Comparison of ENCODE assay signal across 7 mouse cellular contexts in the genomic region with DNA sequence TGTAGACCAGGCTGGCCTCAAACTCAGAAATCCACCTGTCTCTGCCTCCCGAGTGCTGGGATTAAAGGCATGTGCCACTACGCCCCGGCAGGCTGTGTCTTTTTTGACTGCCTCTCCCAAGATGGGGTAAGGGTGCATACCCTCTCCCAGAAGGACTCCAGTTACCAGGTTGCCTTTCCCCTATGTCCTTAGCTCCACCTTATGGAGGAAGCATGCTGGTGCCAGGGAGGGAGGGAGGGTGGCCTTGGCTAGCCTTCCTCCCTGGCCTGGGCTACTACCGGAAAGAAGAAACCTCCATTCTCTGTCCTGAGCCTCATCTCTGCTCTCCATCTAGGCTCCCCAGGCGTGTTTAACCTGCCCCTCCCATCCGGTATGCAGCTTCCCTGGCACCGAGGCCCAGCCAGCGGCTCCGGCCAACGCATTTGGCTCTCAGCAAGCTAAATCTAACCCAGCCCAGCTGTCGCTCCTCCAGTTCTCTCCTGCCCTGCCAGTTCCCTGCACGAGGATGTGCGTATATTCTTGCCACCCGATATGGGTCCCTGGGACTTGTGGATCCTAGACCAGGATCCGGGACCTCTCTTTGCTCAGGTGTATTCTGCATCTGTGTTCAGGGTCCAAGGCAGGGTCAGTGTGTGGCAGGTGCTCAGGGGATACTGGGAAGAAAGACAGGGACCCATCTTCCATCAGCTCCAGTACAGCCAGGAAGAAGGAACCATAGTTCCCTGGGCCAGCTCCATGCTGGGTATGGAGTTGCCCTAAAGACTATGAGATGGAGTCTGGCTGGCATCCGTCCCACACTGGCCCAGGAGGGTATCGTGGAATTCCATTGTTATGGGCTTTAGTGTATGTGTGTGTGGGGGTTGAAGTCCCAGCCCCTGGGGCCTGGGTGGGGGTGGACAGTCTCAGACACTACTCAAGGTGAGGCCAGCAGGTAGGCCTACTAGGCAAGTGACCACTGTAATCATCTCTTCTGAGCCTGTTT. TPM values are rescaled to one million over a fixed set of nuclear protein-coding genes. Genes with fewer than 3 reads are reported as not detected.
DNase-seq lines count a peak whose midpoint lies in the region; TF ChIP-seq lines count a peak whose summit lies in the region.

No protein-coding gene starts in this region.

- peak; percentile 12 for TF ChIP-seq CTCF in ES-Bruce4 (IDR thresholded peaks at IDR 0.05; ENCODE audit: low read depth, low read length)

- no peak overlapping the region for H3K4me3 ChIP-seq in ES-Bruce4 (ENCODE audit: low read depth, low read length)
- no peak overlapping the region for H3K4me3 ChIP-seq in forebrain, embryonic 10.5 days

- intact Hi-C loops in heart, postnatal 10 days (cut with DNase I), result no loop called here
- intact Hi-C loops in left cerebral cortex, postnatal 4 days (cut with DNase I), result no loop called here

- H3K9ac ChIP-seq in ES-Bruce4 (ENCODE audit: low read depth, poor library complexity, severe bottlenecking), result no peak overlapping the region

- no peak for TF ChIP-seq EP300 in ES-Bruce4 (IDR thresholded peaks at IDR 0.05; ENCODE audit: insufficient read depth, low read depth, low read length)

- no peak for TF ChIP-seq POLR2A in ES-Bruce4 (IDR thresholded peaks at IDR 0.05; ENCODE audit: insufficient read depth, low read length)

- H3K9me3 ChIP-seq in ES-Bruce4 (replicated peaks; ENCODE audit: control insufficient read depth, insufficient read depth, low read length, poor library complexity, severe bottlenecking), result no peaks in the 10 kb centered on the region
- no peaks in the 10 kb centered on the region for H3K9me3 ChIP-seq in forebrain, embryonic 10.5 days

- no peaks in the 10 kb centered on the region for H3K36me3 ChIP-seq in ES-Bruce4 (ENCODE audit: control insufficient read depth, insufficient read depth, low read length, poor library complexity, severe bottlenecking)
- H3K36me3 ChIP-seq in forebrain, embryonic 10.5 days (replicated peaks), result no peaks in the 10 kb centered on the region

- H3K27me3 ChIP-seq in ES-Bruce4 (ENCODE audit: control insufficient read depth, insufficient read depth, low read length, poor library complexity, severe bottlenecking), result no peaks in the 10 kb centered on the region
- 0 out of 2 replicates have a peak, but pooled peaks cover 5% of the 10 kb centered on the region for H3K27me3 ChIP-seq in forebrain, embryonic 10.5 days (ENCODE audit: poor library complexity, severe bottlenecking)

- no peak overlapping the region for H3K27ac ChIP-seq in ES-Bruce4 (ENCODE audit: insufficient read depth, low read length)
- peak overlapping the region; percentile 53; the same call in 1 of the 2 replicates for H3K27ac ChIP-seq in forebrain, embryonic 10.5 days

- DNase-seq in 3134 (ENCODE audit: extremely low read depth, insufficient read length, low spot score), result peak; percentile 86
- no peak for DNase-seq in forebrain, embryonic 10.5 days (ENCODE audit: extremely low spot score, low spot score)
- peak; percentile 81 to 83 for DNase-seq in heart, postnatal 10 days
- peak; percentile 93 for DNase-seq in left cerebral cortex, postnatal 4 days
- peak; percentile 82 for DNase-seq in telencephalon, adult 2 months (ENCODE audit: low read depth, low spot score)
- DNase-seq in spleen, postnatal 10 days (ENCODE audit: low spot score in 2 of 2), result no peak

- H3K4me1 ChIP-seq in ES-Bruce4 (ENCODE audit: control insufficient read depth, insufficient read depth, low read length), result peaks cover 9% of the 10 kb centered on the region
- H3K4me1 ChIP-seq in forebrain, embryonic 10.5 days, result peaks cover 50% of the 10 kb centered on the region

- WGBS in forebrain, embryonic 10.5 days, result 68% methylated on average over 17 of the region's 17 CpGs

RNA-seq across cellular contexts. Expression of a gene that starts 4.9 kb away (rescaled TPM):
- 18.0 and 18.9 TPM in 2 replicates for polyA plus RNA-seq in ES-Bruce4 (2011; ENCODE audit: insufficient read depth, insufficient read length, low read depth, missing spikeins)
- polyA plus RNA-seq in forebrain, embryonic 10.5 days (2016; fragmentation: Nextera tagmentation; extraction: Ambion mirVana), result 23.9 and 26.2 TPM in 2 replicates
- 10 to 100 TPM; 31.2 to 37.0 TPM for total RNA-seq in heart, postnatal 10 days (2021)
- total RNA-seq in left cerebral cortex, postnatal 4 days (2021), result 10 to 100 TPM; 61.9 to 64.5 TPM

RNA-seq across cellular contexts. Expression of a gene that starts 9.9 kb away (rescaled TPM):
- polyA plus RNA-seq in ES-Bruce4 (2011; ENCODE audit: insufficient read depth, insufficient read length, low read depth, missing spikeins), result 0.24 TPM in 1 of 2 replicates, not detected in the other
- polyA plus RNA-seq in forebrain, embryonic 10.5 days (2016; fragmentation: Nextera tagmentation; extraction: Ambion mirVana), result 1.1 and 1.3 TPM in 2 replicates
- not detected for total RNA-seq in heart, postnatal 10 days (2021)
- total RNA-seq in left cerebral cortex, postnatal 4 days (2021), result 10 to 100 TPM; 16.6 to 17.4 TPM

RNA-seq across cellular contexts. Expression of a gene that starts 43.8 kb away (rescaled TPM):
- polyA plus RNA-seq in ES-Bruce4 (2011; ENCODE audit: insufficient read depth, insufficient read length, low read depth, missing spikeins), result 12.4 and 14.7 TPM in 2 replicates
- polyA plus RNA-seq in forebrain, embryonic 10.5 days (2016; fragmentation: Nextera tagmentation; extraction: Ambion mirVana), result 34.0 and 35.2 TPM in 2 replicates
- total RNA-seq in heart, postnatal 10 days (2021), result 10 to 100 TPM; 15.5 to 16.0 TPM
- 10 to 100 TPM; 19.8 to 20.5 TPM for total RNA-seq in left cerebral cortex, postnatal 4 days (2021)

RNA-seq across cellular contexts. Expression of a gene that starts 57.1 kb away (rescaled TPM):
- 50.0 and 54.3 TPM in 2 replicates for polyA plus RNA-seq in ES-Bruce4 (2011; ENCODE audit: insufficient read depth, insufficient read length, low read depth, missing spikeins)
- 271 and 281 TPM in 2 replicates for polyA plus RNA-seq in forebrain, embryonic 10.5 days (2016; fragmentation: Nextera tagmentation; extraction: Ambion mirVana)
- total RNA-seq in heart, postnatal 10 days (2021), result 10 to 100 TPM; 94.1 to 99.3 TPM
- total RNA-seq in left cerebral cortex, postnatal 4 days (2021), result 100 to 1,000 TPM; 117 to 118 TPM

Comparison
In these comparisons a context has a peak if more than half of its experiments do, and no peak if none do; other contexts are left out.
1. DNase-seq: peak in 3134 (single experiment), heart, postnatal 10 days (2 of 2), left cerebral cortex, postnatal 4 days (single experiment) and telencephalon, adult 2 months (single experiment); none in forebrain, embryonic 10.5 days (single experiment) and spleen, postnatal 10 days (0 of 2).
2. RNA of a gene that starts 9.9 kb away (total RNA-seq): 16.6 to 17.4 TPM in left cerebral cortex, postnatal 4 days; not detected in heart, postnatal 10 days; every median in the first group is over 10 times any median in the second.